Mouse (Mus musculus): ENCODE results near the gene Fam171a1.

- TF ChIP-seq CTCF (IDR thresholded peaks at IDR 0.05; ENCODE audit: low read depth) (no peak), EP300 (optimal IDR thresholded peaks at IDR 0.05) (no peak)
Measured at GRCm38 (mm10) chr2:3127256-3127883, 13.3 kb downstream of the Fam171a1 start.
